Mouse (Mus musculus) adipocyte (in vitro differentiated cells): ENCODE results near the gene Cnrip1.
"Not testable (repeated sequence)": the region's sequence is repeated elsewhere in the genome, so short reads cannot be mapped to it uniquely, and the experiment has no call there.

Experiments
- DNase-seq: peaks from one replicate; pipeline ENCODE4 v3.0.0-alpha.2; 2016; ENCODE audit warnings: low spot score

The Cnrip1 gene

DNA sequence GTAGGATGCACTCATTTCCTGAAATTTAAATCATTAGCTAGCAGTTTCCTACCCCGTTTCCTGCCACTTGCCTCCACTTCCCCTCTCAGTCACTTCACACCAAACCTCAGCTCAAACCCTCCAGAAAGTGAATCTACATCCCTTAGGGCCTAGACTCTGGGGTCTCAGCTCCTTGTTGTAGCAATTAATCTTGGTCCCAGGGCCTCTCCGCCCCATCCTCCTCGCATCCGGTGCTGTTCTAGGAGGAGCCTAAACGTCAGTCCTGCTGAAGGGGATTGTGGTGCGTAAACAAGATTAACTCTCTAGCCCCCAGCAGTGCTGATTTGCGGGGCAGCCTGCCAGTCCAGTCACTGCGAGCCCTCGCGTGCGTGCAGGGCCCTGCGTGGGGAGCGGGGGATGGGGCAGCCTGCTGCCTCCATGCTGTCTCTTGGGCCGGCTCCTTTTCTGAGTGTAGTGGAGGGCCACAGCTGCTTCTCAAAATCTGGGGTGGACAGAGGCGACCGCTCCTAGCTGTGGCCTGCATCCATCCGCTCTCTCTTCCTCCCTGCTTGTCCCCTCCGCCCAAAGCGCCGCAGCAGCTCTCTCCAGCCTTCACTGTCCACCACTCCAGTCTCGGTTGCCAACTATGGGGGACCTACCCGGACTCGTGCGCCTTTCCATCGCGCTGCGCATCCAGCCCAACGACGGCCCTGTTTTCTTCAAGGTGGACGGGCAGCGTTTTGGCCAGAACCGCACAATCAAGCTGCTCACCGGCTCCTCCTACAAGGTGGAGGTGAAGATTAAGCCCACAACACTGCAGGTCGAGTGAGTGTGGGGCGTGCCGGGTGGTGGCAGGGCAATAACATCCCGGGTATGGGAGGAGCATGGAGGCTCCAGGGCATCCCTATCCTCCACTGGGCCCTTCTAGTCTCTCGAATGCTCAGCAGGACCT, at the start of gene Cnrip1, which contains the start of gene Plek:
TSS of gene Cnrip1 (plus strand) at position 42 of the 931 bp plus-strand sequence.
TSS of gene Plek (minus strand) at position 837 of the 931 bp plus-strand sequence.
- peak; percentile 5 for DNase-seq

DNA sequence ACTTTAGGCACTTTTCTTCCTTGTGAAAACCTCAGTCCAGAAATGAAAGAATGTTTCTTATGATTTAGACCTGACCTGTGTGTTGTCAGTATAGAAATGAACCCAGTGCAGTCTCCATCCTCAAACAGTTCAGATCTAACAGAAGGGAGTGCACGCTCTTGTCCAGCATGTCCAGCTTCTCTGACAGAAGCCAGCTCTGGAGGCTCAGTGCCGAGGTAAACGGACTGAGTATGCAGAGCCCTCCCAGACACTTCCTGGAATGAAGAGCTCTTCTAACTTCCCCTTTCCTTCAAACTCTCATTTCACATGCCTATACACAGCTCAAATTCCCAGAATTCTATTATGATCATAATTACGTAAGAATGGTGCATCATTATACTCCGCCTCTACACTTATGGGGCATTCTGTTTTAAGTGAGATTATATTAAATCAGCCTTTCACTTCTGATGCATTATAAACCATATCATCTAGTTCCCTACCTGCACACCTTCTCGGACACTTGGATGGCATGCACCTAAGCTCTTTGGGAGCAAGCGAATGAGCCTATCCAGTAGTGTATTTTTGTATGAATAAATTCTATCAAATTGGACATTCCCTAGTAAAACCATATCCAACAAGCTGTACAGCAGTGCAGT, 48.5 kb upstream of the Cnrip1 start:
- no peak for DNase-seq

DNA sequence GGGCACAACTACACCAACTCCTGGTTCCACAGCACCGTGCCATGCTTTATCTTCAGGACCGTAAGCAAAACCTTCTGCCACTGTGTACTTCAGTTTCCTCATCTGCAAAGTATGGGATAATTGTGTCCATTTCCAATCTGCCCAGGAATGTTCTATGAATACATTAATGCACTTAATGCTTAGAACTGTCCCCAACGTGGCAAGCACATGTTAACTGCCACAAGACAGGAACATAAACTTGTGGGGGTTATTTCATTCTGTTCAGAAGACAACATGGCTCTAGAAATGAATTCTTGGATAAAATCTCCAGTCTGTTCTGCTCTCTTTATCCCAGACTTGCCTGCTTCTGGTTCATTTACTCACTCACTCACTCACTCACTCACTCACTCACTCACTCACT, 47.6 kb upstream of the Cnrip1 start:
- no peak for DNase-seq

DNA sequence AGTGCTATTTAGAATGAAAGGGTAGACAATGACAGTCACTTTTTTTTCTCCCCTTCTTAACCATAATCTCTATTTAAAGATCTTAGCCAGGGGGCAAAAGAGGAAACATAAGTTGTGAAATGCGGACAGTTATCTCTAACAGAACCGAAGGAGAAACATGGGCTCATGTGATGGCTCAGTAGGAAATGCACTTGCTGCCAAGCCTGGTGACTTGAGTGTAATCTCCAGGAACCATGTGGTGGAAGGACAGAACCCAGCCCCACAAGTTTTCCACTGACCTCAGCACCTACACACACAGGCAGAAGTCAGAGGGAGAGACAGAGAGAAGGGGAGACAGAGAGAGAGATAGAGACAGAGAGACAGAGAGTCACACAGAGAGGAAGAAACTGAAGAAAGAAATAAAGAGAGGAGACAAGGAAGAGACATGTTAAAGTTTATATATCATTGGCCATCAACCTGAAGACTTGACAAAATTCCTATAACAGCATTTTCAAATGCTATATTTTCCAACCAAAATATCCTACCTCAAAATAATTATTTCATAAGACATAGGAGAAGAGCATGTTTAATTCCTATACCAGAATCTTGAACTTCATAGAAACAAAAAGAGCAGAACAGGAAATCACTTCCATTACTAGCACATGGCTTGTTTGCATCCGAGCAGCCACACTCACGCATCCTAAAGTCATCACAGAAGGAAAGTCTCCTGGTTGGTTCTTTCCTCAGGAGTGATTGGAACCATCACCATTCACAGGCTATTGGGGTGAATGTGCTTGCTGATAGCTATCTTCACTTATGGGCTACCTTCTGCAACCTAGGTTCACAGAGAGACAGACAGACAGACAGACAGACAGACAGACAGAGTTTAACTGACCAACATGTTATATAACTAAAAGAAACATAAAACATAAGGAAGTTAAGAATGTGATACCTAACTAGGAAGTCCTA, 46.2 kb upstream of the Cnrip1 start:
- no peak for DNase-seq

DNA sequence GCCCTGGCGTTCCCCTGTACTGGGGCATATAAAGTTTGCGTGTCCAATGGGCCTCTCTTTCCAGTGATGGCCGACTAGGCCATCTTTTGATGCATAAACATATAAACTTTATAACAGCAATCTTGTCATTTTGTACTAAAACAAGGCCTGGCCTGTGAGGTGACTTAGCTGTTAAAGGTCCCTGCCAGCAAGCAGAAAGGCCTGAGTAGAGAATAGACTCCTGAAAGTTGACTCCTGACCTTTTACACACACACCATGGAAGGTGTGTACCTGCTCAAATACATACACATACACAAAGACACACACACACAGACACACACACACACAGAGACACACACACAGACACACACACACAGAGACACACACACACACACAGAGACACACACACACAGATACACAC, 44.9 kb upstream of the Cnrip1 start:
- not testable (repeated sequence) for DNase-seq

DNA sequence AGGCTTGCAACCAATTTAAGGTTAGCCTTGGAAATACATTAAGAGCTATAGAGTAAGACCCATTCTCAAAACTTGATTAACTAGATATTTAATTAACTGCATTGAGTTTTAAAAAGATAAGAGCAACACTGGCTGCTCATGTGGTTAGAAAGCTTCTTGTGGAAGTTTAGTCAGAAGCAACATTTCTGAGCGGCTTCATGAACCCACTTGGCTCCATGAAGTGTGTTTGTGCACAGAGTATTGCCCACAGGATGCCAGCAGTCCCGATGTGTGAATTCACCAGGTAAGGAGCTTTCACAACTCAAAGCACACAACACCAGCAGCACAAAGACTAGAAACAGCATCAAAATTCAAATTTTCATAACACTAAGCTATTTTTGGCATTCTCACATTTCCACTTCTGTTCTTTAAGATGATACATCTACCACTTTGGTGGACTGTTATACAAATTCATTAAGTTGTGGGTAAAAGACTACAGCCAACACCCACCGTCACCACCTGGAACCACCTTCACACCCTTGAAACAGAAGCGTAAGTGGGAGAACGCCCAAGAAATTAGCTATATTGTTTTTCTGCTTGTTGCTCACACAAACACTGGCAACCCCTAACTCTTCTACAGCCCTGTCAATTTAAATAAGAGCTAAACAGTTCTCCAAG, 43.7 kb upstream of the Cnrip1 start:
- DNase-seq, result no peak

DNA sequence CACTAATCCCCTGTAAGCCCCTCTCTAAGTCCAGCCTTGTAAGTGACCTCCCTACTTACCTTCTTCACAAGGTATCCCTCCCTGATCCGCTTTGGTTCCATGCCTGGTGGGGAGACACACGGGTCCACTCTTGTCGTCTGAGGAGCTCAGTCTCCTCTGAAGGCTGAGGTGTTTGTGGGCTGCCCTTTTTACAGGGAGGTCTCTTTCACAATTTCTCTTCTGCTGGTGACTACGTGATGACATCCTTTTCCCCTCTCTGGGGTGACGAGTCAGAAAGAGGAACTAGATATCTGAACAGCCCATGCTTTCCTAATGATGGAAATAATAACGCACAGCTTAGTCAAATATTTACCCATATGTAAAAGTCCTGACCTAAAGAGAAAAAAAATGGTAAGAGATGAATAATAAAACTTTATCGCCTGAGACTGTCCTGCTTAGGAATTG, 42.9 kb upstream of the Cnrip1 start:
- DNase-seq, result no peak

DNA sequence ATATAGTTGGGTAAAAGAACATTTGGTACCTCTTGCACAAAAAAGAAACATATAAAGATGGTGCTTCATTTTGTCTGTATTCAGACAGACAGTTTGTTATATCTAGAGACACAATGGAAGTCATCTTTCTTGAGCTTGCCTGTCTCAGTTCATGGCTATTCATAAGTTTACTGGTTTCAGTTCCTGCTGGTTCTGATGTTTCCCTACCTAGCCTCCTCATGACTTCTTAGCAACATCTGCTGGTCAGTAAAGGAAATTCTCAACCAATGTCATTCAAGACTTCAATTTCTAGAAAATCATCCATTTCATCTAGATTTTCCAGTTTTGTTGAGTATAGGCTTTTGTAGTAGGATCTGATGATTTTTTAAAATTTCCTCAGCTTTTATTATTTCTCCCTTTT, 38.4 kb upstream of the Cnrip1 start:
- no peak for DNase-seq

DNA sequence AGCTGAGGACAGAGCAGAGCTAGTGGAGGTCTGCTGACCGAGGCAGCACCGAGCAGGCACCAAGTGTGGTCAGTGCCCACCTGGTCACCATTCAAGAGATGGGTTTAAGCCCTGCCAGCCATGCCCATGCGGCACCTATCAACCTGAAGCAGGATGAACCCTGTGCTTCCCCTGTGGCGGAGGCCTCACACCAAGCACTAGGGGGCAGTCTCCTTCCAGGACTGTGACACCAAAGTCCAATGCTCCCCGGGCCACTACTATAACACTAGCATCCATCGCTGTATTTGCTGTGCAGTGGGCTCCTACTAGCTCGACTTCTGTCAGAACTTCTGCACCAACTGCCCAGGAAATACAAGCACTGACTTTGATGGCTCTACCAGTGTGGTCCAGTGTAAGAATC, 32.1 kb upstream of the Cnrip1 start:
- DNase-seq, result no peak

DNA sequence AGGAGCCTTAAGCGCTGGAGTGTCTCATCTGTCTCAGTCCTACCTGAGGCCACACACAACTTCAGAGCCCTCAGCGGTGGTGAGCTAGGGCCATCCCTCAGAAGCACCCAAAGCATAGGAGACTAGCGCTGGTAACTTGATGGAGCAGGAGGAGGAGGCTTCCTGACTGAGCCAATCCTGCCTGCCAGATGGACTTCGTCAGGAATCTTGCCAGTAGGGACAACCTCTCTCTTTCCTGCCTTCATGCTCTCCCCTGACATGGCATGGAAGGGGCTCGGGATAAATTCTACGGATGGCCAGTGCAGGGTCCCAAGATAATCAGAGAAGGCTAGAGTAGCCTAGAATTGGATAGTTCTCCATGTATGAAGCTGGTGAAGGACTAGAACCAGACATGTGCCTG, 28.2 kb upstream of the Cnrip1 start:
- no peak for DNase-seq

DNA sequence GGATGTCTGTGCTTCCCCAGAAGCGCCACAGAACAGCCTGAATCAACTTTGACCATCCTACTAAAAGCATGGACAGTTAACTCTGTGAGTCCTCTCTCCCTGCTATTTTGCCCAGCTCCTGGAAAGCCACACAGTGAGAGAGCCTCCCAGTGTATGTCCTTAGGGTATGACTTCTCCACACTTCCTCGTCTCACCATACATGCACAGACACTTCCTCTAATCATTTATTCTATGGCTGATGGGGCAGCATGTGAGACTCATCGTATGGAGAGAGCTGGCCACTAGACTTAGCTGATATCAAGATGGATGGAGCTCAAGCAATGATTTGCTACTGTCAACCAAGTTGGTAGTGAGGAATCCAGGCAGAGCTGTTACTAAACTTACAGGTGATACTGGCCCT, 27.4 kb upstream of the Cnrip1 start:
- no peak for DNase-seq

DNA sequence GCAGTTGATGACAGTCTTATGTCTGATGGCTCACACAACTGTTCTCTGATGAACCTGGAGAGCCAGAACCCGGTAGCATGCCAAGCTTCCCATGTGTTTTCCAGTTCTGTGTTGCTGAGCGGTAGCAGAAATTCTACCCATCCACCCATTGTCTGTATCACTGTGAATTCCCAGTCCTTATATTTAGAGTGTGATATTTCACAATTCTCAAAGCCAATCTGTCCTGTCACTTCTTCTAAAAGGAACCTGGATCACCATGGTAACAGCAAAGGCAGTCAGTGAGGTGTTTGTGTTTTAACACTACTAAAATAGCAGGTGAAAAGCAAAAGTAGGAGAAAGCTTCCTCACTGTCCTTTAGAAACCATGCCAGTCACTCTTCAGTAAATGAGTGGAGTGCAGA, 5.6 kb upstream of the Cnrip1 start:
- no peak for DNase-seq

DNA sequence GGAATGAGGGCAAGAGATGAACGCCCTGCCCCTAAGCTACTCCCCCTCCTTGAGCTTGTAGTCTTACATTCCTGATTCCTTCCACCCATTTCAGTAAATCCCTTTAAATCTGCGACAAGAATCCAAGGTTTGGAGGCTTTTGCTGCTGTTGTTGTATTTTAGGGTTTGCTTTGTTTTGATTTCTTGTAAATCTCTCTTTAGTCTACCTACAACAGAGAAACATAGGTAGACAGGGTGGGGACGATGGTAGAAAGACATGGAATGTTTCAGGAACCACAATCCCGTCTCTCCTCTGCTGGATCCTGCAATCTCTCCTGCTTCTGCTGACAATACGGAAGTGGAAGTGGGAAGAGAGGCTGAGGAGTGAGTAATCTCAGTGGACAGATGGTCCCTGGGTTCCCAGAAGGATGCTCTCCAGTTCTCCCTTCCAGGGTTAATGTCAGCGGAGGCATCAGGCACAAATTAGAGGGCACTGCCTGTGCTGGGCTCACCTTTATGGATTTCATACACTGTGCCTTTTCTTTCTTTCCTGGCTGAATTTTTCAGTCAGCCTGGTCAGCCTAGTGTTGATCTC, 1.2 kb downstream of the Cnrip1 start:
- no peak for DNase-seq

DNA sequence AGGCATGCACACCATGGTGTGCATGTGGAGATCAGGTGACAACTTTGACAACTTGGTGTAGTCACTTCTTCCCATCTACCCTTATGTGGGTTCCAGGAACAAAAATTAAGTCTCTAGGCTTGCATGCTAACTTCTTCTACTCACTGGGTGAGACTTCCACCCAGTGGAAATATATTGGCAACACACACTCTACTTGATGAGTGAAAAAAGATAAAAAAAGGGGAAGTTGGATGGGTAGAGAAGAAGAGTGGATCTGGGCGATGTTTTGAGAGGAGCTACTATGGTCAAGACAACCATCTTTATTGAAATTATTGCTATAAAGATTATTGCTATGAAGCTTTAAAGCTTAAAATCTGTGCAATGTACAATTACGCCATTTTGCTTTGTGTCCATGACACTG, 18.0 kb downstream of the Cnrip1 start:
- not testable (repeated sequence) for DNase-seq

DNA sequence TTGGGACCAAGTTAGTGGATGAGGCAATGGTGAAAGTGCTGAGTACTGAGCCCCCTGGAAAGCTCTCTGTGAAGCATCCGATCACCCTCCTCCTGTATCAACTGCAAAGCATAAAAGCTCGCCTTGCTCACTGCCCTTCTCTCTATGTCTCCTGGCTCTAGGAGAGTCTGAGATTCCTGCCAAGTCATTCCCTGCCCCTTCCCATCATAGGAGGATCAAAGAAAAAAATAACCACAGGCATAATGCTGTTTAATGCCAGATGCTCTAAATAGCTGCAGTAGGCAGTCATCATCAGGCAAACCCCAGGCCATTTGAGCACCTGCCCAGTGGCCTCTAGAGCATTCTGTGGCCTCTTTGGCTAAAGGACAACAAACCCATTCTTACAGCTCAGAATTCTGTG, 24.3 kb downstream of the Cnrip1 start:
- DNase-seq, result no peak

DNA sequence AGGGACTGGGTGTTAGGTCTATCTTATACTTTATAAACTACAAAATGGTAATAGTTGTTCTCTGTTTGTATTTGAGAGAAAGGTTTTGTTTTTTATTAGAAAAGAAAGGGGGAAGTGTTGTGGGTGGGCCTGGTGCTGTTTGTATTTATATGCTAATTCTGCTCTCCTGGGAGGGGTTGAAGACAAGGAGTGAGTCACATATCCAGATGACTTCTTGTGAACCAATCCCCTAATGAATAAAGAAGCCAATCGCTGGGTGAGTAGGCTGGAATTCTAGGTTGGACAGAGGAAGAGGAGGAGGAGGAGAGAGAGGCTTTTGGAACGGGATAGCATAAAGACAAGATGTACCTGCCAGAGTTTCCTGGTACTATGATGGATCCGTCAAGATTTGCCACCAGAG, 30.7 kb downstream of the Cnrip1 start:
- DNase-seq, result no peak

DNA sequence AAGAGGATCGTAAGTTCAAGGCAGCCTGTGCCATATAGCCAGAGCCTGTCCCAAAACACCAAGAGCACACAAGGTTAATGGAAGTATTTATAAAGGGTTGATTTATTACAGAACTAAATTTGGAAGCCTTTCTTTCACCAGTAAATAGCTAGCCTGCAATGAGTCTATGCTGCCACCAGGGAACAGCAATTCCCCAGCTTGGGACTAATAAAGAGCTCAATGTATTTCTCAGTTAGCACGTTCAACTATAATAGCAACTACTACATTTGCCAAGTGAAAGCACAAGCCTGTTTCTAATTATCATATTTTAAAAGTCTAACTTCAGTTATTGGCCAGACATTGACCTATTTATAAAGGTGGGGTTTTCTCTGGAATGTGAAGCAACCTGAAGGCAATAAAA, 31.6 kb downstream of the Cnrip1 start:
- DNase-seq, result peak; percentile 58

DNA sequence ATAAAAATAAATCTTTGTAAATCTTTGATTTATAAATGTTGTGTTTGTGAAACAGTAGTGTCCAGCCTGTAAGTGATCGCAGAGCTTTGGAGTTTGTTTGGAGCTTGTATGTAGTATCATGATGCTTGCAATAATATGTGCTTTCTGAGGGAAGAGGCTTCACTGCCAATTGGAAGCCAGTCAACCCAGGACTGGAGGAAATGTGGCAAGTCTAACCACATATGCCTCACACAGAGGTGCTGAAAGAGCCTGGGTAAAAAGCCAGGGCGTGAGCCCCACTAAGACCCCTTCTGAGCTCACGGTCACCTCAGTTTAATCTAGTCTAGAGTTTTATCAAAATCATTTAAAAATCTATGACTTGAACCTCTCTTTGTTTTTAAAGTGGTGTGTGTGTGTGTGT, 32.1 kb downstream of the Cnrip1 start:
- peak; percentile 28 for DNase-seq

DNA sequence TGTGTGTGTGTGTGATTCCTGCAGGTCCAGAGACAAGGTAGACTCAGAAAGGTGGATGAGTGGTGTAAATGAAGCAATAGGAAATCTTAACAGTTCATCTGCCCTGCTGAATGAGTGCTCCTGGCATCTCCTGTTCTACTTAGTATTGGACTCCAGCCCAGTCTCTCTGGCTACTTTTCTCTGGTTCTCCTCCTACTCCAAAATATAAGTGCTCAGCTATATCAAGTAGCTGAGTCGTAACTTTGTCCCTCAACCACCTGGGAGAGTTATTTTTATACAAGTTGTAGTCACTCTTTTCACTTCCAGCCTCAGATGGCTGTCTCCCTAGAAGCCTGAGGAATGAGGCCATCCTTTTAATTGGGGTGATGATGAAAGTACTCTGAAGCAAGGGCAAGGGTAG, 32.5 kb downstream of the Cnrip1 start:
- DNase-seq, result peak; percentile 25

DNA sequence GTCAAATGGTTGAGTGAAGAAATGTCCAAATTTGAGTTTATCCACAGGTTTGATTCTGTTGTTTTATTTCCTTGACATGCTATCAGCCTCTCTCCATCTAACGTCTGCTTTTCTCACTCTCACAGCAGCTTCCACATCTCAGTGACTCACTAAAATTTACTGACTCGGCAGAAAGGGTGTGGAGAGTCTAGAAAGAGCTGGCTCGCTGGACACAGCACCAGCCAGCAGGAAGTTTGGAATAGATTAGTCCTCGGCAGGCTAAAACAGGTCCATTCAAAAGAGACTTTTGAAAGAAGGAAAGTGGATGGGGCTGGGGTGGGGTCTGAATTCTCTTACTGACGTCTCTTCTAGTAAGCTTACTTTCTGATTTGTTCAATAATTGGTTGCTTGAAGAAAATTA, 34.7 kb downstream of the Cnrip1 start:
- peak; percentile 29 for DNase-seq

DNA sequence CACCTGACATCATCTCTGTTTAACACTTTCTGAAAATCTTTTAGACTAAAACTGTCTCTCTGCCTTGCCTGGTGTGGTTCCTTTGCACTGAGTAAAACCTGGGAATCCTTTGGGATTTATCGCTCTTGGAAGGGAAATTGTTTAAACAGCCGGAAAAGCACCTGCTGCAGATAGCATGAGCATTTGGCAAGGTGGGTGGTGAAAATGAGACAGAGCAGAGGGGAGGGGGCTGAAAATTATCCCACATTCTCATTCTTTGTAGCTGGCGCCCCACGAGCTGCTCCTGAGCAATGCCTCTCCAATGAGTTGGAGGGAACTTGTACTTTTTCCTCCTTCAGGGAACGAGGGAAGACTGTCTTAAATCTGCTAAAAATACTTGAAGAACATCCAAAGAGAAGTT, 55.5 kb downstream of the Cnrip1 start:
- DNase-seq, result no peak
